Mouse (Mus musculus) stomach, postnatal 0 days (tissue): Measurements from ENCODE around the gene Gm10053.

Experiments used
- CTCF ChIP-seq: IDR thresholded peaks from 2 replicates; pipeline ENCODE4 v1.5.1; 2016; ENCODE audit warnings: antibody characterized with exemption, low read depth, mild to moderate bottlenecking, moderate library complexity
- EP300 ChIP-seq: optimal IDR thresholded peaks from 2 replicates; pipeline ENCODE3; 2016; ENCODE audit warnings: antibody characterized with exemption

DNA sequence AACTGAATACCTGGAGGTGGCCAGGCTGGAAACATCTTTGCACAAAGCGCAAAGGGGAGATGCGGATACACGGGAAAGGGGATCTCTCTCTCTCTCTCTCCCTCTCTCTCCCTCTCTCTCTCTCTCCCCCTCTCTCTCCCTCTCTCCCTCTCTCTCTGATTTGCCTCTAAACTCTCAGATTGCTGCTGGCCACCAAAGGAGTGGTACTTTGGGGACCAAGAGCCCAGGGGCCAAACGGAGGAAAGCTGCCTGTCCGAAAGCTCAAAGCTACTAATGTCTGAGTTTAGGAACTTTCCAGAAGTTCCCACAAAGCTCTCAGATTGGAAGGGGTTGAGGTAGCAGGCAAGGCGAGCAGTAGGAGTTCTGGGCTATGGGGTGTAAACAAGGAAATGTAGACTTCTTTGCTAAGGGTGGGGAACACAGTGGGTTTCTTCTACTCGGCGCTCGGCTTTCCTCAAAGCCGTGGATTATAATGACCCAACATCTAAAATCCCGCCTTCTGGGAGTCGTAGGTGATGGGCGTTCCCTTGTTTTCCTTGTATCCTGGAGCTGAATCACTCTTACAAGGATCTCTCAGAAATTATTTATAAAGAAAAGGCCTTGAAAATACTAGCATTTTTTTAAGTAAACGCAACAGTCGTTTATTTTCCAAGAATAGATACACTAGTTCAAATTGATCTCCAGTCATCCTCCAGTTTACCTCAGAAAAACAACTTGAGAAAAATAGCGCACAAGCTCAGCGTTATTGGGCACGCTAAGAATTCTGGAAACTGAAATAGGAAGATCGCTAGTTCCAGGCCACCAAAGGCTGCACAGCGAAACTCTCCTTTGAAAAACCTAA is 22.6 kb downstream of the Gm10053 start:
- no peak for TF ChIP-seq CTCF
- no peak for TF ChIP-seq EP300
